ENCODE assay signal across 11 mouse cellular contexts in the genomic region with DNA sequence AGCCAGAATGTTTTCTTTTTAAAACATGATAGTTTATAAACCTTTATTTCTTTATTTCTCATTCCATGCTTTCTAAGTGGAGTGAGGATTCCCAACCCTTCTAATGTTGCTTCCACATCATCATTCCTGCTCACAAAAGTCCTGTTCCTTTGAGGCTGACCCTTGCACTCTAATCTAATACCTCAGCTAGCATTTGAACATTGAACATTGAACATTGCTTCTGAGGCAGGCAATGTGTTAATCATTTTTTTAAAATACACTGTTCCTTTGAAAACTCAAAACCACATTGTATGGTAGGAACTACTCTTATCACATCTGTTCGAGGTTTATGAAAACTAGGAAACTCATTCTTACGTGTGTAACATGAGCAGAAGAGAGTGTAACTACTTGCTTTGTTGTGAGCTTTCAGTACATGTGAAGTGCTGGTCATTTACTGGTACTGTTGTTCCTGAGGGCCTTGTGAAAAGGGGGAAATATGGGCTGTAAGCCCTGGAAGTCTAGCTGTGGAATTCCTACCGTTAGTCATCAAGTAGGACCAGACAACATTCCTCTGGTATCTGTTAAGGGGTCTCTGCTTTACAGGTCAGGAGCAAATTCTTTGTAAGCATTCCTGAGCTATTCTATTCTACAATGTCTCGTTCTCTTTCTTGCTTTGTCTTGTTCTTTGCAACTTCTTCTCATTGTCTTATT. TPM values are rescaled to one million over a fixed set of nuclear protein-coding genes. Genes with fewer than 3 reads are reported as not detected.
DNase-seq lines count a peak whose midpoint lies in the region; ATAC-seq lines count a peak whose summit lies in the region.
"Had no signal": no experiment of that assay in that cellular context is flagged by ENCODE, and none has a peak within 500 bp of the region (broad histone marks: within the 10 kb centered on the region; RNA-seq: fewer than 3 reads in every experiment).

No protein-coding gene starts in this region.

- H3K36me3 ChIP-seq in heart, embryonic 12.5 days: no peaks in the 10 kb centered on the region
- no peaks in the 10 kb centered on the region for H3K36me3 ChIP-seq in liver, embryonic 12.5 days
- no peaks in the 10 kb centered on the region for H3K36me3 ChIP-seq in liver, embryonic 11.5 days (ENCODE audit: control insufficient read depth, insufficient read depth, low read length)
- no peaks in the 10 kb centered on the region for H3K36me3 ChIP-seq in midbrain, embryonic 16.5 days (ENCODE audit: control insufficient read depth, insufficient read depth, low read length)
- no peaks in the 10 kb centered on the region for H3K36me3 ChIP-seq in forebrain, embryonic 15.5 days
- H3K36me3 ChIP-seq: midbrain, embryonic 10.5 days had no signal

- peak overlapping the region; percentile 68; the same call in 1 of the 2 replicates for H3K27ac ChIP-seq in heart, embryonic 12.5 days (ENCODE audit: poor library complexity, severe bottlenecking)
- 0 out of 2 replicates have a peak overlapping the region, but pooled peaks have one; percentile 25 for H3K27ac ChIP-seq in liver, embryonic 12.5 days
- H3K27ac ChIP-seq in liver, embryonic 11.5 days (ENCODE audit: low read depth, low read length): no peak overlapping the region
- H3K27ac ChIP-seq in midbrain, embryonic 16.5 days (ENCODE audit: low read length): no peak overlapping the region
- no peak overlapping the region for H3K27ac ChIP-seq in forebrain, embryonic 15.5 days (replicated peaks)
- H3K27ac ChIP-seq: hindbrain, embryonic 14.5 days; midbrain, embryonic 10.5 days had no signal

- H3K4me3 ChIP-seq in heart, embryonic 12.5 days: no peak overlapping the region
- H3K4me3 ChIP-seq in liver, embryonic 12.5 days: no peak overlapping the region
- H3K4me3 ChIP-seq in liver, embryonic 11.5 days (ENCODE audit: low read depth, low read length): no peak overlapping the region
- H3K4me3 ChIP-seq in midbrain, embryonic 16.5 days (ENCODE audit: low read depth, low read length): no peak overlapping the region
- H3K4me3 ChIP-seq in forebrain, embryonic 15.5 days: no peak overlapping the region
- H3K4me3 ChIP-seq: midbrain, embryonic 10.5 days had no signal

- peaks cover 16% of the 10 kb centered on the region for H3K4me1 ChIP-seq in heart, embryonic 12.5 days (replicated peaks)
- 0 out of 2 replicates have a peak, but pooled peaks cover 2% of the 10 kb centered on the region for H3K4me1 ChIP-seq in liver, embryonic 12.5 days
- no peaks in the 10 kb centered on the region for H3K4me1 ChIP-seq in liver, embryonic 11.5 days (replicated peaks; ENCODE audit: control insufficient read depth, insufficient read depth, low read length)
- H3K4me1 ChIP-seq in midbrain, embryonic 16.5 days (ENCODE audit: control insufficient read depth, insufficient read depth, low read length): no peaks in the 10 kb centered on the region
- H3K4me1 ChIP-seq in forebrain, embryonic 15.5 days: no peaks in the 10 kb centered on the region
- H3K4me1 ChIP-seq: midbrain, embryonic 10.5 days had no signal

- H3K9me3 ChIP-seq in heart, embryonic 12.5 days (replicated peaks): no peaks in the 10 kb centered on the region
- no peaks in the 10 kb centered on the region for H3K9me3 ChIP-seq in liver, embryonic 12.5 days (replicated peaks)
- H3K9me3 ChIP-seq in liver, embryonic 11.5 days (ENCODE audit: control insufficient read depth, low read length): no peaks in the 10 kb centered on the region
- H3K9me3 ChIP-seq in midbrain, embryonic 16.5 days (replicated peaks; ENCODE audit: control insufficient read depth, low read length, poor library complexity, severe bottlenecking): no peaks in the 10 kb centered on the region
- H3K9me3 ChIP-seq in forebrain, embryonic 15.5 days: no peaks in the 10 kb centered on the region
- H3K9me3 ChIP-seq: midbrain, embryonic 10.5 days had no signal

- ATAC-seq in heart, embryonic 12.5 days (ENCODE audit: insufficient number of reproducible peaks, low FRiP score): no peak
- no peak for ATAC-seq in liver, embryonic 12.5 days
- no peak for ATAC-seq in liver, embryonic 11.5 days (replicated peaks; ENCODE audit: low FRiP score)
- ATAC-seq in midbrain, embryonic 16.5 days: no peak
- no peak for ATAC-seq in forebrain, embryonic 15.5 days (replicated peaks)

- DNase-seq in heart, adult 11 months: no peak
- no peak for DNase-seq in liver, embryonic 11.5 days (ENCODE audit: low spot score)
- DNase-seq in induced T-regulatory cell, adult 2 months (ENCODE audit: low read depth): peak; percentile 11
- DNase-seq in naive thymus-derived CD4-positive, alpha-beta T cell, adult 2 months (ENCODE audit: low read depth): peak; percentile 15

- H3K27me3 ChIP-seq in heart, embryonic 12.5 days (replicated peaks): no peaks in the 10 kb centered on the region
- H3K27me3 ChIP-seq in liver, embryonic 12.5 days (replicated peaks): no peaks in the 10 kb centered on the region
- no peaks in the 10 kb centered on the region for H3K27me3 ChIP-seq in liver, embryonic 11.5 days (replicated peaks; ENCODE audit: control insufficient read depth, insufficient read depth, low read length)
- H3K27me3 ChIP-seq in midbrain, embryonic 16.5 days (ENCODE audit: control insufficient read depth, insufficient read depth, low read depth, low read length): no peaks in the 10 kb centered on the region
- no peaks in the 10 kb centered on the region for H3K27me3 ChIP-seq in forebrain, embryonic 15.5 days
- H3K27me3 ChIP-seq: Patski had no signal

- WGBS in heart, embryonic 12.5 days: 18% methylated on average over 4 of the region's 4 CpGs
- WGBS in liver, embryonic 12.5 days (ENCODE audit: insufficient replicate concordance): 29% methylated on average over 4 of the region's 4 CpGs
- WGBS in liver, embryonic 11.5 days: 37% methylated on average over 4 of the region's 4 CpGs
- 80% methylated on average over 4 of the region's 4 CpGs for WGBS in midbrain, embryonic 16.5 days
- 80% methylated on average over 4 of the region's 4 CpGs for WGBS in forebrain, embryonic 15.5 days

- H3K4me2 ChIP-seq in heart, embryonic 12.5 days: no peak overlapping the region
- H3K4me2 ChIP-seq in liver, embryonic 12.5 days: no peak overlapping the region
- no peak overlapping the region for H3K4me2 ChIP-seq in liver, embryonic 11.5 days
- no peak overlapping the region for H3K4me2 ChIP-seq in midbrain, embryonic 16.5 days (ENCODE audit: low read length)
- no peak overlapping the region for H3K4me2 ChIP-seq in forebrain, embryonic 15.5 days (replicated peaks)
- H3K4me2 ChIP-seq: hindbrain, embryonic 14.5 days had no signal

- no peak overlapping the region for H3K9ac ChIP-seq in heart, embryonic 12.5 days
- no peak overlapping the region for H3K9ac ChIP-seq in liver, embryonic 12.5 days
- no peak overlapping the region for H3K9ac ChIP-seq in liver, embryonic 11.5 days (ENCODE audit: low read depth, low read length)
- no peak overlapping the region for H3K9ac ChIP-seq in midbrain, embryonic 16.5 days (ENCODE audit: low read depth, low read length)
- no peak overlapping the region for H3K9ac ChIP-seq in forebrain, embryonic 15.5 days (replicated peaks)
- H3K9ac ChIP-seq: hindbrain, embryonic 14.5 days had no signal

RNA-seq across cellular contexts. Expression of a gene that starts 42.0 kb away (rescaled TPM):
- 9.4 and 10.6 TPM in 2 replicates for polyA plus RNA-seq in heart, embryonic 12.5 days (2016; fragmentation: Nextera tagmentation; extraction: Ambion mirVana)
- polyA plus RNA-seq in liver, embryonic 12.5 days (2016; fragmentation: Nextera tagmentation; extraction: Ambion mirVana): 16.1 and 16.8 TPM in 2 replicates
- 12.6 and 12.9 TPM in 2 replicates for polyA plus RNA-seq in liver, embryonic 11.5 days (2014; fragmentation: Nextera tagmentation; extraction: Ambion mirVana)
- polyA plus RNA-seq in midbrain, embryonic 16.5 days (2015; fragmentation: Nextera tagmentation; extraction: Ambion mirVana): 4.0 and 4.7 TPM in 2 replicates
- 2.9 and 3.2 TPM in 2 replicates for polyA plus RNA-seq in forebrain, embryonic 15.5 days (2015; fragmentation: Nextera tagmentation; extraction: Ambion mirVana)

Comparison
In these comparisons a context has a peak if more than half of its experiments do, and no peak if none do; other contexts are left out.
1. H3K27ac ChIP-seq: peak in heart, embryonic 12.5 days (single experiment) and liver, embryonic 12.5 days (single experiment); none in liver, embryonic 11.5 days (single experiment), midbrain, embryonic 16.5 days (single experiment) and forebrain, embryonic 15.5 days (single experiment).
2. DNase-seq: peak in induced T-regulatory cell, adult 2 months (single experiment) and naive thymus-derived CD4-positive, alpha-beta T cell, adult 2 months (single experiment); none in heart, adult 11 months (single experiment) and liver, embryonic 11.5 days (single experiment).